ENCODE assay signal across 10 mouse cellular contexts in the genomic region with DNA sequence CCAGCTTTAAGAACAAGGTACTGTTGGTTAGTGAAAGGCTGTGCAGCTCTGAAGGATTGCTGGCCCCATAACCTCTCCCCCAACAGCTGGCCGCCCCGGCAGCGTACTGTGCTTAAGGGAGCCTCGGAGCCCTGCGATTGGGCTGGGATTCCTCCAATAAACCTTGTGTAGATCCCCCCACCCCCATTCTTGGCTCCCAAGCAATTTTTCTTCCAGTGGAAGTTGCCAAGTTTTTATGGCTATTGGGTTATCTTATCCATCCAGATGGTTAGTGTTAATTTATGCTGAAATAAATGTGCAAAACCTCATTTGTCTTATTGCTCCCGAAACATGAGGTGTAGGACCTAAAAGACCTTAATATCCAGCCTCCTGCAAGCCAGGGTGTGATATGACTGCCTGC.
DNase-seq lines count a peak whose midpoint lies in the region; ATAC-seq and TF ChIP-seq lines count a peak whose summit lies in the region.
"Had no signal": no experiment of that assay in that cellular context is flagged by ENCODE, and none has a peak within 500 bp of the region (broad histone marks: within the 10 kb centered on the region; RNA-seq: fewer than 3 reads in every experiment).

No protein-coding gene starts in this region.

- H3K27ac ChIP-seq in lung, embryonic 14.5 days (ENCODE audit: low read depth), result no peak overlapping the region
- H3K27ac ChIP-seq in forebrain, postnatal 0 days (ENCODE audit: low read depth, low read length), result no peak overlapping the region

- intact Hi-C loops in gastrocnemius, postnatal 14 days (cut with DNase I; ENCODE audit: low total_unique reads), result no loop called here
- intact Hi-C loops in left cerebral cortex, postnatal 36 days (cut with DNase I), result no loop called here

- peak; percentile 51; the same call in 1 of the 2 replicates for ATAC-seq in lung, embryonic 14.5 days (ENCODE audit: insufficient read depth)
- no peak for ATAC-seq in forebrain, postnatal 0 days
- 0 out of 2 replicates have a peak, but pooled peaks have one; percentile 6 for ATAC-seq in megakaryocyte-erythroid progenitor cell, adult 5-6 weeks (replicated peaks; ENCODE audit: low FRiP score, low TSS enrichment, poor library complexity, severe bottlenecking)
- ATAC-seq in megakaryocyte, adult 5-6 weeks (ENCODE audit: poor library complexity, severe bottlenecking), result no peak
- ATAC-seq: liver, postnatal 0 days had no signal

- no peaks in the 10 kb centered on the region for H3K27me3 ChIP-seq in lung, embryonic 14.5 days (ENCODE audit: insufficient read depth, low read length)
- H3K27me3 ChIP-seq in forebrain, postnatal 0 days (ENCODE audit: insufficient read depth, low read length), result no peaks in the 10 kb centered on the region

- DNase-seq in gastrocnemius, postnatal 14 days, result peak; percentile 43
- no peak for DNase-seq in gastrocnemius, postnatal 25 days
- peak; percentile 75 for DNase-seq in lung, embryonic 14.5 days
- DNase-seq in lung, adult 2 months, result no peak
- DNase-seq in forebrain, postnatal 0 days, result peak; percentile 29
- no peak for DNase-seq in left cerebral cortex, postnatal 36 days (ENCODE audit: low spot score in 2 of 2)
- DNase-seq: liver, postnatal 0 days; thymus, postnatal 25 days had no signal

- H3K4me1 ChIP-seq in lung, embryonic 14.5 days (ENCODE audit: insufficient read depth), result peaks cover 8% of the 10 kb centered on the region
- peaks cover 5% of the 10 kb centered on the region; the same call in 1 of the 2 replicates for H3K4me1 ChIP-seq in lung, adult 2 months (ENCODE audit: control insufficient read depth, insufficient read depth, low read length)
- H3K4me1 ChIP-seq in forebrain, postnatal 0 days (ENCODE audit: insufficient read depth), result peaks cover 12% of the 10 kb centered on the region; the same call in 1 of the 2 replicates

- no peak for TF ChIP-seq POLR2A in lung, adult 2 months (IDR thresholded peaks at IDR 0.05; ENCODE audit: borderline replicate concordance, extremely low read depth, low read depth, low read length)

- no peak overlapping the region for H3K9ac ChIP-seq in lung, embryonic 14.5 days
- H3K9ac ChIP-seq in forebrain, postnatal 0 days, result no peak overlapping the region
- H3K9ac ChIP-seq: liver, postnatal 0 days had no signal

- H3K4me3 ChIP-seq in lung, embryonic 14.5 days (ENCODE audit: low read depth, low read length), result no peak overlapping the region
- H3K4me3 ChIP-seq in lung, adult 2 months (replicated peaks; ENCODE audit: extremely low read depth, low read depth, low read length), result no peak overlapping the region
- no peak overlapping the region for H3K4me3 ChIP-seq in forebrain, postnatal 0 days (ENCODE audit: low read depth, low read length)

- H3K4me2 ChIP-seq in lung, embryonic 14.5 days, result no peak overlapping the region
- H3K4me2 ChIP-seq in forebrain, postnatal 0 days (ENCODE audit: low read depth), result no peak overlapping the region

- no peak for TF ChIP-seq CTCF in lung, embryonic 14.5 days (IDR thresholded peaks at IDR 0.05; ENCODE audit: low read depth)
- TF ChIP-seq CTCF in lung, adult 2 months (IDR thresholded peaks at IDR 0.05; ENCODE audit: insufficient read depth, low read length), result no peak
- no peak for TF ChIP-seq CTCF in forebrain, postnatal 0 days (IDR thresholded peaks at IDR 0.05; ENCODE audit: low read depth)

- H3K9me3 ChIP-seq in lung, embryonic 14.5 days (ENCODE audit: low read depth, low read length), result no peaks in the 10 kb centered on the region
- H3K9me3 ChIP-seq in forebrain, postnatal 0 days (ENCODE audit: low read length), result no peaks in the 10 kb centered on the region

- no peaks in the 10 kb centered on the region for H3K36me3 ChIP-seq in lung, embryonic 14.5 days (ENCODE audit: insufficient read depth)
- H3K36me3 ChIP-seq in forebrain, postnatal 0 days (ENCODE audit: insufficient read depth), result no peaks in the 10 kb centered on the region

- 25% methylated on average over 6 of the region's 6 CpGs for WGBS in lung, embryonic 14.5 days
- WGBS in lung, adult 2 months, result 64% methylated on average over 6 of the region's 6 CpGs
- WGBS in forebrain, postnatal 0 days, result 49% methylated on average over 6 of the region's 6 CpGs

Comparison
In these comparisons a context has a peak if more than half of its experiments do, and no peak if none do; other contexts are left out.
1. DNase-seq: peak in gastrocnemius, postnatal 14 days (single experiment), lung, embryonic 14.5 days (single experiment) and forebrain, postnatal 0 days (single experiment); none in gastrocnemius, postnatal 25 days (single experiment), lung, adult 2 months (single experiment) and left cerebral cortex, postnatal 36 days (0 of 2).
2. ATAC-seq: peak in lung, embryonic 14.5 days (single experiment) and megakaryocyte-erythroid progenitor cell, adult 5-6 weeks (single experiment); none in forebrain, postnatal 0 days (single experiment) and megakaryocyte, adult 5-6 weeks (single experiment).